Mouse (Mus musculus): ENCODE measurements around the gene Ch25h. TPM values are rescaled to one million over a fixed set of nuclear protein-coding genes. Genes with fewer than 3 reads are reported as not detected.

Ch25h gene
- polyA plus RNA-seq, 1 experiment from 2014 or later, result 0.21 TPM

DNA sequence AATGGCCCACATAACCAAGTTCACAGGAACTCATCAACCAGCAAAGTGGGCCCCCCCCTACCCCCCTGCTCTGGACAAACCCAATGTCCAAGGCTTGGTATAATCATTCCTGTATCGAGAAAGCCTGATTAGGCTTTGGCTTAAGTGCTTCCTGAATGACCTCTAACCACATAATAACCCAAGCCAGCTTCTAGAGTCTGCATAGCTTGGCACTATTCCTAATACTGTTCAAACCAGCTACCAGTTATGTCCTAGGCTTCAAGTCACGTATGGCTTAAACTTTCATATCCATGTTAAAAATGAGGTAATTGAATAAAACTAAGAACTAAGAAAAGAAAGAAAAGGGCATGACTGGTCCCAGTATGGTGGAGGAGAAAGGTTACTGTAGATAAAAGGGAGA is 41.4 kb upstream of the Ch25h start:
- H3K27ac ChIP-seq, result no peak overlapping the region
- DNase-seq, result no peak

DNA sequence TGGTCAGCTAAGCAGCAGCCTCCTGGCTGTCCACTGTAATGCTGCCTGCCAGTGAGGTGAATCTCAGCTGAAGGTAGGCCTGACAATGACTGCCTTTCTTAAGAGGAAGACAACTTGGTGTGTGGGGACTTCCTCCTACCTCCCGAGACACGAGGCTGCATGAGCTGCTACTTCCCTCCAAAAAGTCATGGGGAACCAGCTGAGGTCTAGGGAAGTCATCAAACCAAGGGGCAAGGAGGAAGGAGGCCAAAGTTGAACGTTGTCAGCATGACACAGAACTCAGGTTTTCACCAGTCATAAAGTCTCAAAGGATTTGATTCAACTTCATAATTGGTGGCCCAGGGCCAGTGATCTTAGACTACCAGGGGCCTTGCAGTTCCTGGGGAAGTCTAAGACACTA is 40.7 kb upstream of the Ch25h start:
- peaks cover 11% of the 10 kb centered on the region; the same call in 1 of the 2 replicates for H3K36me3 ChIP-seq
- no peak overlapping the region for H3K4me2 ChIP-seq
- 31% methylated on average over 3 of the region's 3 CpGs for WGBS (ENCODE audit: insufficient replicate concordance)
- DNase-seq (no peak), ATAC-seq (ENCODE audit: low read depth) (no peak)
- no peaks in the 10 kb centered on the region for H3K9me3 ChIP-seq (replicated peaks)
- no peak overlapping the region; the same call in 1 of the 2 replicates for H3K27ac ChIP-seq
- no peak overlapping the region for H3K9ac ChIP-seq
- H3K4me1 ChIP-seq (replicated peaks), result peaks cover 23% of the 10 kb centered on the region
- H3K27me3 ChIP-seq, result no peaks in the 10 kb centered on the region
- no peak overlapping the region for H3K4me3 ChIP-seq (replicated peaks)

More for the DNA sequence above, 41.4 kb upstream of the Ch25h start:
- H3K9ac ChIP-seq, result no peak overlapping the region
- no peaks in the 10 kb centered on the region for H3K9me3 ChIP-seq (replicated peaks)
- WGBS (ENCODE audit: insufficient replicate concordance), result 71% methylated on average over 2 of the region's 2 CpGs
- ATAC-seq (ENCODE audit: low read depth), result no peak
- no peak overlapping the region for H3K4me3 ChIP-seq (replicated peaks)
- H3K36me3 ChIP-seq, result peaks cover 14% of the 10 kb centered on the region; the same call in 1 of the 2 replicates
- H3K4me2 ChIP-seq, result no peak overlapping the region
- peaks cover 19% of the 10 kb centered on the region for H3K4me1 ChIP-seq (replicated peaks)
- no peaks in the 10 kb centered on the region for H3K27me3 ChIP-seq

DNA sequence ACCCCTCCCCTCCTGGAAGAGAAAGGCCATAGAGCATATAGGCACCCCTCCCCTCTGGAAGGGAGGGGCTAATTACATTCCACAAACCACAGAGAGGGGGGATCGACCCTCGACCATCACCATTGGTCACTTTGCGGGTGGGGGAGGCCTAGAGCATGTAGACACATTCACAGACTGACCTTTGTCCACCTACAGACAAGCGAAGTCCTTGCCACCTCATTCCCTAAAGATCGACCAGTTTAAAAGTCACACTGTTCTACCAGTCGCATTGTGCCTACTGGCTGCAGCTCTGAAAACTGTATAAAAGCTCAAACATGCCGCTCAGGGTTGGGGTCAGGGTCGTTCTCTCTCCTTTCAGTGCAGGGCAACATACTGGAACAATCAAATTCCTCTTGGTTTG is 36.6 kb upstream of the Ch25h start:
- H3K4me2 ChIP-seq, result no peak overlapping the region
- peak; percentile 83 for ATAC-seq (ENCODE audit: low read depth)
- no peak overlapping the region for H3K4me3 ChIP-seq (replicated peaks)
- H3K27ac ChIP-seq, result peak overlapping the region; percentile 49
- no peaks in the 10 kb centered on the region for H3K27me3 ChIP-seq
- peaks cover 14% of the 10 kb centered on the region; the same call in 1 of the 2 replicates for H3K36me3 ChIP-seq
- no peaks in the 10 kb centered on the region for H3K9me3 ChIP-seq (replicated peaks)
- WGBS (ENCODE audit: insufficient replicate concordance), result 57% methylated on average over 8 of the region's 8 CpGs
- no peak for DNase-seq
- H3K9ac ChIP-seq, result no peak overlapping the region
- peaks cover 5% of the 10 kb centered on the region; the same call in 1 of the 2 replicates for H3K4me1 ChIP-seq (replicated peaks)

DNA sequence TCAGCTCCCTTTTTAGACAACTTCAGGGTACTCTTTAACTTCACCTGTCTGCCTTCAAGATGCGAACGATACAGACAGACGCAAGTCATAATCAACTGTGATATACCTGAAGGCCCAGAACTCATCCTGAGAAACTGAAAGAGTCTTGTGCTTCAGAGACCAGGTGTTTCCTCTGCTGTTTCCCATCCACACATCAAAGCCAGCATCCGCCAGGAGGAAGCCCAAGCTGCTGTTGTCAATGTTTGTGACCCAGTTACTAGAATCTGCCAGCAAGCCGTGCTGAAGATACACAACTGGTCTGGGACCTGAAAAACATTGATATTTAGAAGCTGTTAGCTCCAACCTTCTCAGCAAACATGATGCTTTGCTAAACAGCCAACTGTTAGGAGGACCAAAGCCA is 35.8 kb upstream of the Ch25h start:
- no peaks in the 10 kb centered on the region for H3K27me3 ChIP-seq
- H3K4me1 ChIP-seq (replicated peaks), result peaks cover 5% of the 10 kb centered on the region; the same call in 1 of the 2 replicates
- H3K4me3 ChIP-seq (replicated peaks), result no peak overlapping the region
- DNase-seq (no peak), ATAC-seq (ENCODE audit: low read depth) (no peak)
- no peaks in the 10 kb centered on the region for H3K9me3 ChIP-seq (replicated peaks)
- 72% methylated on average over 5 of the region's 5 CpGs for WGBS (ENCODE audit: insufficient replicate concordance)
- H3K9ac ChIP-seq, result no peak overlapping the region
- H3K27ac ChIP-seq, result no peak overlapping the region
- H3K36me3 ChIP-seq, result peaks cover 21% of the 10 kb centered on the region; the same call in 1 of the 2 replicates
- H3K4me2 ChIP-seq, result no peak overlapping the region

DNA sequence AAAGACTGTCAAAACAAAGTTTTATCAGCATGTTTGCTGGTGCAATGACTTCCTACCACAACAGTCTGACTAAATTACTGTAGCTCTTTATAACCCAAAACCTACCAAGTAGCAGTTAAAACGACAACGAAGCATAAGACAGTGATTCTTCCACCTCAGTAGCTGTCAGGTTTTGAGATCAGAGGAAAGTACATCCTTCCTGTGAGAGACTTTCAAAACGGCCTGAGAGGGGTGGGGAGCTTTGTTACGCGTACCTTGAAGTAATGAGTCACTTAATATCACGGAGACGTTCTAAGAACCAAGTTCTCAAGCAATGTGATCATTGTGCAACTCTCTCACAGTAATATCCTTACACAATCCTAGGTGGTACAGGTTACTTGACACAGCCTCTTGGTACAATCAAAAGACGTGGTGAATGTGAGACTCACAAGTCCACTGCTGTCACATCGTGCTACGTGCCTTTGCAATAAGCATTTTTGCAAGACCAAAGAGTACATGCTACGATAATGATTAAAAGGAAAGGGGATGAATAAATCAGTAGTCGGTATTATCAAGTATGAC is 30.3 kb upstream of the Ch25h start:
- no peak for DNase-seq

DNA sequence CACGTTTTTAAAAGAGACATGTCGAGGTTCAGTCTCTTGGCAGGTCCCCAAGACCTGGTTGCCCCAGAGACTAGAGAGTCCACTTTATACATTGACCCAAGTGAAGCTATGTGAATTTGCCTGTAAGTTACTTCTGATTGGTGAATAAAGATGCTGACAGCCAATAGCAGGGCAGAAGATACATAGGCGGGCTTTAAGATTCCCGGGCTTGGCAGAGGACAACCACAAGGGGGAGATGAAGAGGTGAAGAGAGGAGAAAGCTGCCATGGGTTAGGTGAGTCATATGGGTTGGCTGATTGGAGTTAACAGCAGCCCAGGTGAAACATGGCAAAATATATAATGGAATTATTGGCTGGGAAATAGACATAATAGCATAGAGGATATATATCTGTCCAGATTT is 25.8 kb upstream of the Ch25h start:
- H3K9ac ChIP-seq, result no peak overlapping the region
- H3K9me3 ChIP-seq (replicated peaks), result no peaks in the 10 kb centered on the region
- WGBS (ENCODE audit: insufficient replicate concordance), result 34% methylated on average over 4 of the region's 4 CpGs
- H3K27ac ChIP-seq, result no peak overlapping the region
- no peaks in the 10 kb centered on the region for H3K27me3 ChIP-seq
- H3K36me3 ChIP-seq, result peaks cover 6% of the 10 kb centered on the region; the same call in 1 of the 2 replicates
- 0 out of 2 replicates have a peak, but pooled peaks cover 2% of the 10 kb centered on the region for H3K4me1 ChIP-seq (replicated peaks)
- H3K4me2 ChIP-seq, result no peak overlapping the region
- DNase-seq (peak; percentile 53), ATAC-seq (ENCODE audit: low read depth) (peak; percentile 72)
- H3K4me3 ChIP-seq (replicated peaks), result no peak overlapping the region

More for the DNA sequence above, 30.3 kb upstream of the Ch25h start:
- Histone ChIP-seq H3K9ac (no peak overlapping the region), H3K9me3 (replicated peaks) (no peaks in the 10 kb centered on the region), H3K4me2 (no peak overlapping the region), H3K4me1 (replicated peaks) (no peaks in the 10 kb centered on the region), H3K27ac (no peak overlapping the region), H3K36me3 (peaks cover 19% of the 10 kb centered on the region; the same call in 1 of the 2 replicates), H3K27me3 (no peaks in the 10 kb centered on the region), H3K4me3 (replicated peaks) (no peak overlapping the region)
- no peak for ATAC-seq (ENCODE audit: low read depth)
- WGBS (ENCODE audit: insufficient replicate concordance), result 77% methylated on average over 12 of the region's 12 CpGs

DNA sequence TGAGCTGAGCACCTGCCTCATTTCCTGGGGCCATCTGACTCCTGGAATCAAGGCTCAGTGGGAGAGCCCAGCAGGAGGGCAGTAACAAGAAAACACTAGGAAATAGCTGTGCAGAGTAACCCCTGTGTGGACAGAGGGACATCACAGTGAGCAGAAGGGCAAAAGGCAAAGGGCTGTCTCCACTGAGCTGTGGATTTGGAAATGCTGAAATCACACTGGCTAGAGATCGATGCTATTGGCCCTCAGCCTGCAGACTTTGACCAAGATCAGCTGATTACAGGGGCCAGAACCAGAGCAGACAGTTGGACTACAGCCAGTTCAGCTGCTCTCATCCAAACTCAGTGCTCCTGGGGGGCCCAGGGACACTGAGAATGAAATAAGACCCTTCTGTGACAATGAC is 21.4 kb upstream of the Ch25h start:
- Histone ChIP-seq H3K4me2 (no peak overlapping the region), H3K27ac (peak overlapping the region; percentile 31; the same call in 1 of the 2 replicates), H3K36me3 (peaks cover 16% of the 10 kb centered on the region), H3K9ac (no peak overlapping the region), H3K9me3 (replicated peaks) (no peaks in the 10 kb centered on the region), H3K4me1 (replicated peaks) (0 out of 2 replicates have a peak, but pooled peaks cover 2% of the 10 kb centered on the region), H3K27me3 (no peaks in the 10 kb centered on the region), H3K4me3 (replicated peaks) (no peak overlapping the region)
- DNase-seq (no peak), ATAC-seq (ENCODE audit: low read depth) (peak; percentile 77)
- WGBS (ENCODE audit: insufficient replicate concordance), result 50% methylated on average over 1 of the region's 1 CpGs

DNA sequence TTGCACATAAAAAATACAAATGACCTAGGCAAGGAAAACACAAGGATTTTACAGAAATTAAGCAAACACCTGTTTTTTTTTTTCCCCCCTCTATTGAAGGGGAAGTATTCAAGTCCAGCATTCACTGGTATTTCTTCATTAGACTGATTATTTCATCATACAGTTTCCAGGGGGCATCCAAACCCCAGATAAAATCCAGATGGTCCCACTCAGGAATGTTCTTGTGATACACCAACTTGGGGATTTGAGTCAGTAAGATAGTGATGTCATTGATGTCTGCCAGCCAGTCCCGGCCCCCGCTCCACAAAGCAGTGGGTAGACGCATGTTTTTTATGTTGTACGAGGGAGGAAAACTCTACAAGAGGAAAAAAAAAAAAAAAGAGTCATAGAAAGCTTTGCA is 18.9 kb upstream of the Ch25h start:
- Histone ChIP-seq H3K4me3 (replicated peaks) (no peak overlapping the region), H3K36me3 (peaks cover 12% of the 10 kb centered on the region), H3K27me3 (no peaks in the 10 kb centered on the region), H3K9ac (no peak overlapping the region), H3K4me2 (no peak overlapping the region), H3K4me1 (replicated peaks) (0 out of 2 replicates have a peak, but pooled peaks cover 2% of the 10 kb centered on the region), H3K9me3 (replicated peaks) (no peaks in the 10 kb centered on the region), H3K27ac (no peak overlapping the region)
- DNase-seq (no peak), ATAC-seq (ENCODE audit: low read depth) (no peak)
- WGBS (ENCODE audit: insufficient replicate concordance), result 72% methylated on average over 4 of the region's 4 CpGs

DNA sequence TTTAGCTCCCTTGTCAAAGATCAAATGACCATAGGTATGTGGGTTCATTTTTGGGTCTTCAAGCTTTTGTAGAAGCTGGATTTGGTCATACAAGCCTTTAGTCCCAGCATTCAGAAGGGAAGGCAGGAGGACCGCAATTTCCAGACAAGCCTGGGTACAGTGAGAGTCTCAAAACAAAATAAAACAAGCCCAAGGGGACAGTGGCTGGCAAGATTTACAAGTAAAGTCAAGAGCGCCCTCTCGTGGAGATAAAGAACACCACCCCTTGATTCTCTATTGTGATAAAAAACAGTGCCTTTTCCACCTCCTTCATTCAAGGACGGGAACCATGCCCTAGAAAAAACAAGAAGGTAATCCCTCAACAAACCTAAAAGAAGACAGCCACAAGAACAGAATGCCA is 8.6 kb upstream of the Ch25h start:
- WGBS (ENCODE audit: insufficient replicate concordance), result 9% methylated on average over 4 of the region's 4 CpGs

DNA sequence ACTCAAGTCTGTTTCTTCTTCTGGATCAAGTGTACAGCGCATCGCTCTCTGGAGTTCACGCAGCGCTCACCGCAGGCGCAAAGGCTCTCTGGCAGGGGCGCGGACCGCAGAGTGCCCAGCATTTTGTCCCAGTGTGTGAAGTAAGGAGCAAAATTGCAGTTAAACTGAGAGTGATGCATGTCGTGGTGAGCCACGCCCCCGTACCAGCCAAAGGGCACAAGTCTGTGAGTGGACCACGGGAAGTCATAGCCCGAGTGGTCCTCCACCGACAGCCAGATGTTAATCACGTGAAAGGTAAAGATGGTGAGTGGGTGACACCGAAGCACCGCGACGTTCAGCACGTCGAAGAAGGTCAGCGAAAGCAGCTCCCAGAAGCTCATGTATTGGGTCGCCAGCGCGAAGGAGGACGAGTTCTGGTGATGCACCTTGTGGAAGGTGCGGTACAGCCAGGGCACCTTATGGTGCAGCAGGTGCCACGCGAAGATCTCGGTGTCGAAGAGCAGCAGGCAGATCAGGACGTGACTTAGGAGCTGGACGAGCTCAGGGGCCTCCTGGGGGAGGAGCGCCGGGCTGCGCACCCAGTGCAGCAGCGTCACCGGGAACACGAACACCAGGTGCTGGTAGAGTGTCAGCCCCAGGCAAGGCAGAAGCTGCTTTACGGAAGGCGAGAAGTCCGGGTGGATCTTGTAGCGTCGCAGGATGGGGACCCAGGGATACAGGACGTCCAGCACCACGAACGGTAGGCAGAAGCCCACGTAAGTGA is 555 bp downstream of the Ch25h start:
- Histone ChIP-seq H3K36me3 (no peaks in the 10 kb centered on the region), H3K4me3 (replicated peaks) (peak overlapping the region; percentile 54), H3K4me2 (peak overlapping the region; percentile 71), H3K9ac (peak overlapping the region; percentile 22), H3K27ac (no peak overlapping the region), H3K4me1 (replicated peaks) (peaks cover 17% of the 10 kb centered on the region), H3K9me3 (replicated peaks) (no peaks in the 10 kb centered on the region), H3K27me3 (peaks cover 53% of the 10 kb centered on the region)
- DNase-seq (no peak), ATAC-seq (ENCODE audit: low read depth) (no peak)
- 10% methylated on average over 49 of the region's 49 CpGs for WGBS (ENCODE audit: insufficient replicate concordance)

More for the DNA sequence above, 8.6 kb upstream of the Ch25h start:
- H3K4me2 ChIP-seq, result no peak overlapping the region
- H3K9ac ChIP-seq, result no peak overlapping the region
- DNase-seq (no peak), ATAC-seq (ENCODE audit: low read depth) (no peak)
- H3K36me3 ChIP-seq, result no peaks in the 10 kb centered on the region
- H3K4me3 ChIP-seq (replicated peaks), result no peak overlapping the region
- peaks cover 3% of the 10 kb centered on the region; the same call in 1 of the 2 replicates for H3K27me3 ChIP-seq
- no peaks in the 10 kb centered on the region for H3K9me3 ChIP-seq (replicated peaks)
- H3K27ac ChIP-seq, result no peak overlapping the region
- no peaks in the 10 kb centered on the region for H3K4me1 ChIP-seq (replicated peaks)

DNA sequence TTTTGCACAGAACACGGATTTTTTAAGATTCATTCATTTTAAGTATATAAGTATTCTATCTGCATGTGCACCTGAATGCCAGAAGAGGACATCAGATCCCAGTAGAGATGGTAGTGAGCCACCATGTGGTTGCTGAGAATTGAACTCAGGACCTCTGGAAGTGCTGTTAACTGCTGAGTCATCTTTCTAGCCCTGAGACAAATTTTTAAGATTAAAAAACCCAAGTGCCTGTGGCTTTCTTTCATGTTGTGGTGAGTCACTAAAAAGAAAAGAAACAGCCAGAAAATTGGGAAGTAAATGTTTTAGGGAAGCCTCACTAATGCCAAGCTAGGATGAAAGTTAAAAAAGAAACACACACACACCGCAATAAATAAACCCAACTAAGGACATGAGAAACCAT is 3.3 kb downstream of the Ch25h start:
- peaks cover 17% of the 10 kb centered on the region for H3K4me1 ChIP-seq (replicated peaks)
- H3K4me2 ChIP-seq, result no peak overlapping the region
- WGBS (ENCODE audit: insufficient replicate concordance), result 65% methylated on average over 2 of the region's 2 CpGs
- H3K27me3 ChIP-seq, result peaks cover 41% of the 10 kb centered on the region
- H3K9me3 ChIP-seq (replicated peaks), result no peaks in the 10 kb centered on the region
- no peak overlapping the region for H3K4me3 ChIP-seq (replicated peaks)
- no peaks in the 10 kb centered on the region for H3K36me3 ChIP-seq
- H3K27ac ChIP-seq, result no peak overlapping the region
- no peak for DNase-seq
- no peak overlapping the region for H3K9ac ChIP-seq
- no peak for ATAC-seq (ENCODE audit: low read depth)
